Mouse (Mus musculus): Measurements from ENCODE around the gene Uggt1.

The Uggt1 gene

GRCm38 (mm10) chr1:36258631-36259030 is 14.1 kb upstream of the Uggt1 start:
- DNase-seq (ENCODE audit: low read depth, low spot score): no peak

- DNase-seq (ENCODE audit: low read depth, low spot score): no peak
Observed at GRCm38 (mm10) chr1:36257276-36257675, 12.8 kb upstream of the Uggt1 start.

- no peak for DNase-seq (ENCODE audit: low read depth, low spot score)
Observed at GRCm38 (mm10) chr1:36255871-36256640, 11.5 kb upstream of the Uggt1 start.

- peak; percentile 82 for DNase-seq (ENCODE audit: low read depth, low spot score)
Observed at GRCm38 (mm10) chr1:36254635-36255360, 10.3 kb upstream of the Uggt1 start.

GRCm38 (mm10) chr1:36252791-36253190 is 8.3 kb upstream of the Uggt1 start:
- DNase-seq (ENCODE audit: low read depth, low spot score): peak; percentile 89

GRCm38 (mm10) chr1:36251426-36251825 is 6.9 kb upstream of the Uggt1 start:
- no peak for DNase-seq (ENCODE audit: low read depth, low spot score)

GRCm38 (mm10) chr1:36246688-36247087 is 2.2 kb upstream of the Uggt1 start:
- DNase-seq (ENCODE audit: low read depth, low spot score): no peak

- no peak for DNase-seq (ENCODE audit: low read depth, low spot score)
Observed at GRCm38 (mm10) chr1:36244828-36245215, 302 bp upstream of the Uggt1 start.

- no peak for DNase-seq (ENCODE audit: low read depth, low spot score)
Observed at GRCm38 (mm10) chr1:36243447-36244057, 968 bp downstream of the Uggt1 start.

GRCm38 (mm10) chr1:36241903-36242429 is 2.6 kb downstream of the Uggt1 start:
- no peak for DNase-seq (ENCODE audit: low read depth, low spot score)

- no peak for DNase-seq (ENCODE audit: low read depth, low spot score)
Observed at GRCm38 (mm10) chr1:36240176-36240575, 4.3 kb downstream of the Uggt1 start.

- DNase-seq (ENCODE audit: low read depth, low spot score): no peak
Observed at GRCm38 (mm10) chr1:36239396-36239795, 5.1 kb downstream of the Uggt1 start.

GRCm38 (mm10) chr1:36235855-36236254 is 8.7 kb downstream of the Uggt1 start:
- DNase-seq (ENCODE audit: low read depth, low spot score): no peak

GRCm38 (mm10) chr1:36235057-36235639 is 9.4 kb downstream of the Uggt1 start:
- peak; percentile 26 for DNase-seq (ENCODE audit: low read depth, low spot score)

- DNase-seq (ENCODE audit: low read depth, low spot score): no peak
Observed at GRCm38 (mm10) chr1:36233218-36233617, 11.3 kb downstream of the Uggt1 start.

GRCm38 (mm10) chr1:36230919-36231705 is 13.4 kb downstream of the Uggt1 start:
- DNase-seq (ENCODE audit: low read depth, low spot score): no peak

- DNase-seq (ENCODE audit: low read depth, low spot score): no peak
Observed at GRCm38 (mm10) chr1:36228461-36228860, 16.1 kb downstream of the Uggt1 start.

- DNase-seq (ENCODE audit: low read depth, low spot score): peak; percentile 28
Observed at GRCm38 (mm10) chr1:36224648-36225047, 19.9 kb downstream of the Uggt1 start.

- no peak for DNase-seq (ENCODE audit: low read depth, low spot score)
Observed at GRCm38 (mm10) chr1:36214324-36214723, 30.2 kb downstream of the Uggt1 start.

- DNase-seq (ENCODE audit: low read depth, low spot score): peak; percentile 34
Observed at GRCm38 (mm10) chr1:36201739-36202138, 42.8 kb downstream of the Uggt1 start.

GRCm38 (mm10) chr1:36194482-36194881 is 50.0 kb downstream of the Uggt1 start:
- peak; percentile 37 for DNase-seq (ENCODE audit: low read depth, low spot score)
